Mouse (Mus musculus): ENCODE data around the gene Zfp866.

The Zfp866 gene

DNA sequence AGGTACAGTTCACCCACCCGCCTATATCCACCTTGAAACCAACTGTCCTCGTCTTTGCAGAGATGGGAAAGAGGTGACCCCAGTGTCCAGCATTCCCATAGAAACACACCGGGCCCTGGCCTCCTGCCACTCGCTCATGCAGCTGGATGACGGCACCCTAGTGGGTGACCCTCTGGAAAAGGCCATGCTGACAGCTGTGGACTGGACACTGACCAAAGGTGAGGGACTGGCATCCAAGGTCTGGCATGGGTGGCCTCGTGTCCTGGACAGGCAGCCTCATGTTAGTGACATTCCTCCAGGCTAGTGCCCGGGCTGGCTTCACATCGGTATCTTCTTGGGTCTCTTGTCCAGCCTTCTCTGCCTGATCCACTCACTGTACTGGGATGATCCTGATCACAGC is 8.3 kb upstream of the Zfp866 start:
- no peak for DNase-seq (ENCODE audit: inconsistent age in 2 of 2, low spot score in 1 of 2)

DNA sequence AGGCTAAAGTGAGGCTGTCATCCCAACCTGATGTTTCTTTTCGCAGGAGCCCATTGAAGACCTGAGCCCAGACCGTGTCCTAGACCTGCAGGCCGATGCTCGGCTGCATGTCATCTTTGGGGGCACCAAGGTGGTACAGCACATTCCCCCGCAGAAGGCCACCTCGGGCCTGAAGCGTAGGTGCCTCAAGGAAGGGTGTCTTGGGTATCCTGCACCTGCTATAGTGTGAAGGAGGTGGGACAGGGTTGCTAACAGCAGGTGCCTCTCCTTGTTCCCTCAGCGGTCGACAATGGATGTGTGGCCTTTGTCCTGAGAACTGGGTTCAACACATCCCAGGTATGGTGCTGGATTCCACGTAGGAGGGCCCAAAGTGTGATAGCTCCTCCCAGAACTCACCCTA is 6.7 kb upstream of the Zfp866 start:
- DNase-seq (ENCODE audit: inconsistent age in 2 of 2, low spot score in 1 of 2) = no peak

DNA sequence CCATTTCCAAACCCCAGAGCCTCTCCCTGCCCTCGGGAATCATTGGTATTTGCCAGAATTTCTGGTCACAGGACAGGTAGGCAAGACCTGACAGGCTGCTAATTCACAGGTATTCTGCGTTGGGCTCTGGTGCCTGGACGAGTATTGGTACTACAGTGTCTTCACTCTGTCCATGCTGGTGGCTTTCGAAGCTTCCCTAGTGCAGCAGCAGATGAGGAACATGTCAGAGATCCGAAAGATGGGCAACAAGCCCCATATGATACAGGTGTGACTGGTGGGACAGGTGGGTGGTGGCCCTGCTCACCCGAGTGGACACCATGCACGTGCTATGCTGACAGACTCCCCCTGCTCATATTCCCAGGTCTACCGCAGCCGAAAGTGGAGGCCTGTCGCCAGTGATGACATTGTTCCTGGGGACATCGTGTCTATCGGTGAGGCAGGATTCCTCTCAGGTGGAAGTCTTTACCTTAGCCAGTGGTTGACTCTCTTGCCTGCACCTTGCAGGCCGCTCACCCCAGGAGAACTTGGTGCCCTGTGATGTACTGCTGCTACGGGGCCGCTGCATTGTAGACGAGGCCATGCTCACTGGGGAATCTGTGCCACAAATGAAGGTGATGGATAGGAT is 5.9 kb upstream of the Zfp866 start:
- DNase-seq (ENCODE audit: inconsistent age in 2 of 2, low spot score in 1 of 2) = no peak

DNA sequence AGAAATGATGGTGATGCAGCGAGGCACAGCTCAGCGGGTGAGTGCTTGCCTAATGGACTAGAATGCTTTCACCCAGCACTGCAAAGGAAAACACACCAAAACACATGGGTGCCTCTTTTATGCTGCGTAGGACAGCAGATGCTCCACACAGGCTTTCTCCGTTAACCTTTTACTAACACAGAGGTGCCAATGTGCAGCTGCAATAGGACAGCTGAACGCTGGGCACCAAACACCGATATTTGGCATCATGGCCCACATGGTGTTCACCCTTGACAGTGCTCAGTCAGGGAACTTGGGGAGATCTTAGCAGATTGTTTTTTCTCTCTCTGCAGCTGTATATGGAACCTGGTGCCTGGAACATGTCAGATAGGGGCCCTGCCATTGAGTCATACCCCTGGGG is 3.9 kb upstream of the Zfp866 start:
- DNase-seq (ENCODE audit: inconsistent age in 2 of 2, low spot score in 1 of 2) = no peak

DNA sequence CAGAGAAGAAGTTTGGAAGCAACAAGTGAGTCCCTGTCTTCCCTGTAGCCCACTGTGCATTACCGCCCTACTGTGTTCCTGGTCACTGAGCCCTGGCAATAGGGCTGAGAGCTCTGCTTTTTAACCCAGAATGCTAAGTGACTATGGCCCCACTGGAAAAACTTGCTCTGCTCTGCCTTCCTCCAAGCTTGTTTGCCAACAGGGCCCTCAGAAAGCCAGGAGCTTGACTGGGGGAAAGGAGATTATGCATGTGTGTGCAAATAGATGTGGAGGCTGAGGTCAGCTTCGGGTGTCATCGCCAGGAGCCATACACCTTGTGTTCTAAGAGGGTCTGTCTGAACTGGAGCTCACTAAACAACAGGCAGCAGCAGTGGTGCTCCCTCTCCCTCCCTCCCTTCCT is 3.1 kb upstream of the Zfp866 start:
- no peak for DNase-seq (ENCODE audit: inconsistent age in 2 of 2, low spot score in 1 of 2)

DNA sequence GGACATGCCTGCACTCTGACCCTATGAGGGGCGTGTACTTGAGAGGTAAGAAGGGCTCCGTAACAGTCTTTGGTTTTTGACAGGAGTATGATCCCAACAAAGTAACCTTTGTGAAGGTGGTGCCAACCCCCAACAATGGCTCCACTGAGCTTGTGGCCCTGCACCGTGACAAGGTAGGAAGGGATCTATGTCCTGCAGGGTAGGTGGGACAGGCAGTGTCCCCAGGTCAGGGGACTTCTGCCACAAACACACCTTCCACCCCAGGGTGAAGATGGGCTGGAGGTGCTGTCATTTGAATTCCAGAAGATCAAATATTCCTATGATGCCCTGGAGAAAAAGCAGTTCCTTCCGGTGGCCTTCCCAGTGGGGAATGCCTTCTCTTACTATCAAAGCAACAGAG is 2.7 kb upstream of the Zfp866 start:
- DNase-seq (ENCODE audit: inconsistent age in 2 of 2, low spot score in 1 of 2) = no peak

DNA sequence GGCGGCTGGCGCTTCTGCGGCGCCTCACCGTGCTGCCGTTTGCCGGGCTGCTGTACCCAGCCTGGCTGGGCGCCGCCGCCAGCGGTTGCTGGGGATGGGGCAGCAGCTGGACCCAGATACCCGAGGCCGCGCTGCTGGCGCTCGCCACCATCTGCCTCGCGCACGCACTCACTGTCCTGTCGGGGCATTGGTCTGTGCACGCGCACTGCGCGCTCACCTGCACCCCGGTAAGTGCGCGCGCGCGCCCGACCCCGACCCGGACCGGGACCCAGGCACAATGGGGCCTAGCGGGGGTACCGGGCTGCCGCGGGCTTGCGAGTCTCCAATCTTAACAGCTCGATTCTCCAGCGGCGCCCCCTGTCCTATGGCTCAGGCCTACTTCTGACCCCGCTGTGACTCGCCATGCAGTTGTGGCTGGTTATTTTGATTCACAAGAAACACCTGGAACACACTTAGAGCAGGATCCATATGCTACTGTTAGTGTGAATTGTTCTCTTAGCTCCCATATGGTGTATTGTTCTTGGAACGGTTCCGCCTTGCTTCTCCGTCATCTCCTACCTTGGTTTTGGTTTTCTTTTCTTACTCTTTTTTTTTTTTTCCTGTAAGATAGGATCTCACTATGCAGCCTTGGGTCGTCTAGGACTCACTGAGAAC is 564 bp upstream of the Zfp866 start:
- DNase-seq (ENCODE audit: inconsistent age in 2 of 2, low spot score in 1 of 2) = no peak

DNA sequence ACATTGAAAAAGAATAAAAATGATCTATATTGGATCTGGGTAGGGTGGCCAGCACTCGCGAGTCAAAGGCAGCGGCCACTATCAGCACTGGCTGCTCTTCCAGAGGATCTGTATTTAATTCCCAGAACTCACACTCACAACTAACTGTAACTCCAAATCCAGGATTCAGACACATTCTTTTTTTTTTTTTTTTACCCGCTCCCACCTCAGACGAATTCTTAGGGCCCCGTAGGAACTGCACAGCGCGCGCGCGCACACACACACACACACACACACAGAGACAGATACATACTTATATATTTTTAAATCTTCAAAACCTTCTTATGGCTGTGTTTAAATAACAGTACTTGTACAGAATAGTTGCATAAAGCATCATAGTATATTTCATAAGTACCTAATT is 614 bp downstream of the Zfp866 start:
- no peak for DNase-seq (ENCODE audit: inconsistent age in 2 of 2, low spot score in 1 of 2)

DNA sequence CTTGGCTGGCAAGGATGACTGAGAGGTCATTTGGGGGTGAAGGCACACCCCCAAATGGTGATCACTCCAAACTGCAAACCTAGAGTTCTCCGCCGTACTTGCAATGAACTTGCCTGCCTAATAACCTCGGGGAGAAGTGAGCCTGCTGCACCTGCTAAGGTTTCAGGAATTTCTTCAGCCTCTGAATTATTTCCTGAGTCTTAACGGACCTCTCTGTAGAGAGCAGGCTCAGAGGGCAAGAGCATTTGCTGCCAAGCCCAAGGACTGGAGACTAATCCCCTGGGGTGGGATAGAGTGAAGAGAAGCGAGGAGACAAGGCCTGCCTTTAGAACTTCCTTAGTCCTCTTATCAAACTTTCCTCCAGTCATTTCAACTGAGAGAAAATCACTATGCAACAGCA is 1.2 kb downstream of the Zfp866 start:
- DNase-seq (ENCODE audit: inconsistent age in 2 of 2, low spot score in 1 of 2) = no peak

DNA sequence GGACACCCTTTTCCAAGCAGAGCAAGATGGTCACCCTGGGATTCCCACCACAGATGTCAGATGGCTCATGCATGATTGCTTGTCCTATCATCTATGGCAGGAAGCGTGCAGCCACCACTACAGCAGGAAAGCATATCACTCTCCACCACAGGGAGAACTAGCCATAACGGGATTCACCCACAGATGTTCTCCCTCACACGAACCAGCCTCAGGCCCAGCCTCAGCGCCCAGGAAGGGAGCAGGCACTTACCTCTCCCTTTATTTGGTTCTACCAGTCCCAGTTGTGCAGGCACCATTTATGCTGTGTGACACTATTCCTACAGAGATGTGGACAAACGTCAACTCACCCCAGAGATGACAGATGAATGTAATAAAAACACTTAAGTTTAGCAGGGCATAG is 1.9 kb downstream of the Zfp866 start:
- DNase-seq (ENCODE audit: inconsistent age in 2 of 2, low spot score in 1 of 2) = no peak

DNA sequence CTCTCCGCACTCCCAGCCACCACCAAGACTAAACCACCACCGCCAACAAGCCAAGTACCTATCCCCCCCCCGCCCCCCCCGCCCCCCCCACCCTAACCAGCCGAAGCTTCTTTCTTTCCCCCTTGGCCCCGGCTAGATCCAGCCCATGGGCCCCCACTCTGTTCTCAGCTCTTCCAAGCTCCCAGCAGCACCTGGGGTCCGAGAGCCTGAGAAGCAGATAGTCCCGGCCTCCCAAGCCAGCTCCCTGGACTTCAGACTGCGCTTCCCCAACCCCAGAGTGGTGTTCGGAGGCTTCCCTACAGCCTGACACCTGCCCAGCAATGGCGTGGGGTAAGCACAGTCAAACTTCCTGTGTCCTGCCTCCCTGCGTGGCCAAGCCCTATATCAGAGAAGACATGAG is 13.9 kb downstream of the Zfp866 start:
- no peak for DNase-seq (ENCODE audit: inconsistent age in 2 of 2, low spot score in 1 of 2)

DNA sequence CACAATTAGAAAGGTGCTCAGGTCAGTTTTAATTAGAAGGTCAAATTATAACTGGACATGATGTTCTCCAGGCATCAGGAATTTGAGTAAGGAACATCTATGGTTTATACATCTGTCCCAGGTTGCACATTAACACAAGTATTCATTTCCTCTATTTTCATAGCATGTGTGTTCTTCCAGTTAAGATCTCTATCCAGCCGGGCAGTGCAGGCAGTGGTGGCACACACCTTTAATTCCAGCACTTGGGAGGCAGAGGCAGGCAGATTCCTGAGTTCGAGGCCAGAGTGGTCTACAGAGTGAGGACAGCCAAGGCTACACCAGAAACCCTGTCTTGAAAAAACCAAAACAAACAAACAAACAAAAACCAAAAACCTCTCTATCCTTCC is 15.8 kb downstream of the Zfp866 start:
- DNase-seq (ENCODE audit: inconsistent age in 2 of 2, low spot score in 1 of 2) = no peak

DNA sequence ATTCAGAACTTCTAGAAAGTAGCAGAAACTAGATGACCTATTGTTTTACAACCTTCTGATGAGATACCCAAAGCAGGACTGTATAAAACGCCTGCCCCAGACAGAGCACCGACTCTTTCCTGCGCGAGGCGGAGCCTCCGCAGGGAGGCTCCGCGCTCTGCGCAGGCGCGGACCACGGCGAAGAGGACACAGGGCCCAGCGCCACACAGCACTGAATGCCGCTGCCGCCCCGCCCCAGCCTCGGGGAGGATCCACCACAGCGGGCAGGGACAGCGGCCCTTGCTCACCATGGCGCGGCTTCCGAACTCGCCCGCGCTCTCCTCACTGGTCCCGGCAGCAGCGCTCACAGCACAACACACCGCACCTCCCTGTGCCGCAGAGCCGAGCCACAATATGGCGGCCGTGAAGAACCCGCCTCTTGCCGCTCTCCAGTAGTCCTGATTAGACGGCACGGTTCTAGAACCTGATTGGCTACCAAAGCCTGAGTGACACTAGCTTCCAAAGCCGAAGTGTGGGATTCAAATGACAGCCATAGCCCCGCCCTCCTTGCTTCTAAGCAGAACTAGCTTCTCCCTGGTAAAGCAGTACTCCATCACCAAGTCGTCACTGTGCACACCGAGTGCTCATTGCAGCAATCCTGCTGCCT is 16.4 kb downstream of the Zfp866 start, which contains the start of gene Gm20422:
TSS of gene Gm20422 (minus strand) at position 384 of the 646 bp plus-strand sequence.
- DNase-seq (ENCODE audit: inconsistent age in 2 of 2, low spot score in 1 of 2) = peak; percentile 92 to 96

DNA sequence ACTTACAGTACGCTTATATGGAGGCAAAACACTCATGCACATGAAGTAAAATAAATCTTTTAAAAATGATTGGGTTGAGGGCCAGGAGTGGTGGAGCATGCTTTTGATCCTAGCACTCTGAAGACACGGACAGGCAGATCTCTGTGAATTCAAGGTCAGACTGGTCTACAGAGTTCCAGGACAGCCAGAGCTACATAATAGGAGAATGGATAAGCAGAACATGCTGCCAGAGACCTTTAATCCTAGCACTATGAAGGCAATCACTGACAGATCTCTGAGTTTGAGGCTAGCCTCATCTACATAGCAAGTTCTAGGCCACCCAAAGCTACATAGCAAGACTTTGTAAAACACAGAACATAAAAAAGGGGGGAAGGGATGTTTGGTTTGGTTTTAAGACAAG is 18.9 kb downstream of the Zfp866 start:
- DNase-seq (ENCODE audit: inconsistent age in 2 of 2, low spot score in 1 of 2) = no peak

DNA sequence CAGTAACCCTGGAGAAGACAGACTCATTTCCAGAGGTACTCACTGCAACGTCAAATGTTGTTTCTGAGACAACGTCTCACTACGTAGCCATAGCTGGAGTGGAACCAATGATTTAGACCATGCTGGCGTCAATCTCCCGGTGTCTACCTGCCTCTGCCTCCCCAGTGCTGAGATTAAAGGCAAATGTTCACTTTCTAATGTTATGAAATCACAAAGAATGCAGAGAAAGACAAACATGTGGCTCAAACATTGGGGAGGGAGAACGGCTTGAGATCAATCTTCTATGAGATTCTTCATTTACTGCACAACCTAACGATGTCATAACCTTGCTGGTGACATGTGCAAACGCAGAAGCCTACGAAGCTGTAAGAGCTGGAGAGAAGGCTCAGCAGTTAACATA is 19.8 kb downstream of the Zfp866 start:
- DNase-seq (ENCODE audit: inconsistent age in 2 of 2, low spot score in 1 of 2) = no peak

DNA sequence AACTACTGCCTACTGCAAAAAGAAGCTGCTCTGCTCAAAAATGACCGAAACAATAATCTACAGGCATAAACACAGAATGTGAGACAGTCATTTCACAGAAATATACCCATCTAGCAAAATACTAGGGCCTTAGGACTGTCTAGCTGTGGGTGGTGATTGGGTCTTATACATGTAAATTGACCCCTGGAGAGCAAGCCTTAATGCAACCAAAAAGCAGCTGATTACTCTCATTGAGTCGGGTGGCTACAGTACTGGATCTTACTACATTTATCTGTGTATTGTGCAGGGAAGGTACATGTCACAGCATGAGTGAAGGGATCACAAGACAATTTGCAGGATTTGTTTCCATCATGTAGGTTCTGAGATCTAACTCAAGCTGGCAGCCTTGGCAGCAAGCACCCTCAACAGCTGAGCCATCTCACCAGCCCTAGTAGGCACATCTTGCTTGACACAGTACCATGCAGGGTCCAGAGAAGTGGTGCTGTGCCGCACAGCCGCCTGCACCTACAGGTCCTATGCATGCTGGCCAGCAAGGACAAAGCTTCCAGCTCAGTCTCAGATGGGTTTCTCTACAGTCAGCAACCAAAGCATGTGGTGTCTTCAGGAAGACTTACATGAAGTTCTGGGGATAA is 29.0 kb downstream of the Zfp866 start:
- no peak for DNase-seq (ENCODE audit: inconsistent age in 2 of 2, low spot score in 1 of 2)

DNA sequence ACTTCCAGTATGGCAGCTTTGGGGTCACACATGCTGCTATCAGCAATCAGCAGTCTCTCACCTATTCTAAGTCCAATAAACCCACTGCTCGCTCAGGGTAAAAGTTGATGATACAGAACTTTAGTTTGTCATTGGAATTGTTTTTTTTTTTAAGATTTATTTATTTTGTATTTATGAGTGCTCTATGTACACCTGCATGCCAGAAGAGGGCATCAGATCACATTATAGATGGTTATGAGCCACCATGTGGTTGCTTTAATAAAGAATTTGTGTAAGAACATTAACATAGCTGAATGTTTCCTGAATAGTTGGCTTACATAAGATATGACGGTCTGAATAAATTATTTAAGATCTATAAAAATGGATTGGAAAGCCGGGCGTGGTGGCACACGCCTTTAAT is 32.7 kb downstream of the Zfp866 start:
- DNase-seq (ENCODE audit: inconsistent age in 2 of 2, low spot score in 1 of 2) = no peak

DNA sequence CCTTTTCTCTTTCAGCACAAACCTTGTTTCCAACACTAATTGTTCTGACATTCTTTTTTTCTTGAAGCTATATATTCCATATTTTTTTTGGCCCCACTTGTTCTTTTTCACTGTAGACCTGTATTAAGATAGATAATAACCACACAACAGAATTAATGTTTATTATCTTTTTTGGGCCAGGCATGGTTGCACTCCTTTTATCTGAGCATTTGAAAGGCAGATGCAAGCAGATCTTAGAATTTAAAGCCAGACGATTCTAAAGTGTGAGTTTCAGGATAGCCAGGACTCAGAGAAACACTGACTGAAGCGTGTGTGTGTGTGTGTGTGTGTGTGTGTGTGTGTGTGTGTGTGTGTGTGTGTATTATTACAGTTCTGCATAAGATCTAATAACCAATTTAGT is 38.5 kb downstream of the Zfp866 start:
- no peak for DNase-seq (ENCODE audit: inconsistent age in 2 of 2, low spot score in 1 of 2)

DNA sequence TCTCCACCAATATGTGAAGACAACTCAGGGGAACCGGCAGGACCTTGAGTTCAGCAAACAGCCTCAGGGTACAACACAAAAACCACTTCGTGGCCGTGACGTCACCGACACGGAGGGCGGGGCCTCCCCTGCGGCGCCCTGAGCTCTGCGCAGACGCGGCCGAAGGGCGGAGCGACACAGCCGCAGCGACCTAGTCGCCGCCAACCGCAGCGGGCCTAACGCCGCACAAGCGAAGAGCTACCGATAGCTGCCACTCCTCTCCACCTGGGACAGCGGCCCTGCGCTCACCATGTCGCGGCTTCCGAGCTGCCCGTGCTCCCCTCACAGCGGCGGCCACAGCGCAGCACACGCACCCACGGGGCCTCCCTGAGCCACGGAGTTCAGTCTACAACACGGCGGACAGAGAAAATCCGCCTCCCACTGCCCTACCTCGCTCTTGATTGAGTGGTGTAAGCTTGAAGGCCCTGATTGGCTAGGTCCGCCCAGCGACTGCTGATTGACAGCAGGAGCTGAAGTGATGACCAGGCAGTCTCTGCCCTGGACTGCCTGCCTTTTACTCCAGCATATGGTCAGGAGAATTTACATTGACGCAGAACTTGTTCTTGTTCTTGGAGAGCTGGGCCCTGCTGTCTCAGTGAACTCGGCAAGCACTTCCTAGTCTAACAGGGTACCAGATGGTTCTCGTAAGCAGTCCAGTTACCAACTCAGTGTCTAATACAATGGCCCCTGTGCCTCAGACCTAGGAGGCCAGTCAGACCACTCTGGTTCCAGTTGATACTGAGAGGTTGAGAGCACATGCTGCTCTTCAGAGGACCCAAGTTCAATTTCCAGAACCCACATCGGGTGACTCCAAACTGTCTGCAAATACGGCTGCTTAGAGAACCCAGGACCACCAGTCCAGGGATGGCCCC is 41.2 kb downstream of the Zfp866 start, which contains the start of gene Zfp963:
TSS of gene Zfp963 (minus strand) at position 427 of the 911 bp plus-strand sequence.
- DNase-seq (ENCODE audit: inconsistent age in 2 of 2, low spot score in 1 of 2) = peak; percentile 96 to 98

DNA sequence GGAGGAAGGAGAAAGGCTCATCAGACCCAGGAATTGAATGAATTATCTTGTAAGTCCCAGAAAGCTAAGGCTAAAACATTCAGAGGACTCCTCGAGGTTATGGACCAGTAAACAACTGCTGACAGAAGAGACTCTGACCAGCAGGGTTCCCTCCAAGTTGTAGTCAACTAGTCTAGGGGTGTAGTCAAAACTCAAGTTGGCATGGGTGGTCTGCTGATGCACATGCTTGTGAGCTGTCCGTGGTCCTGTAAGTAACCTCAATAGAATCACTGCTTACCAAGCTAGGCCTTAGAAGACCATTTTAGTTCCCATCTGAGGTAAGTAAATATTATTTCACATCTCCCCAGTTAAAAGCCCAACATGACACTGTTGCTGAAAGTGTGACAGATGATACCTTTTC is 49.7 kb downstream of the Zfp866 start:
- no peak for DNase-seq (ENCODE audit: inconsistent age in 2 of 2, low spot score in 1 of 2)

DNA sequence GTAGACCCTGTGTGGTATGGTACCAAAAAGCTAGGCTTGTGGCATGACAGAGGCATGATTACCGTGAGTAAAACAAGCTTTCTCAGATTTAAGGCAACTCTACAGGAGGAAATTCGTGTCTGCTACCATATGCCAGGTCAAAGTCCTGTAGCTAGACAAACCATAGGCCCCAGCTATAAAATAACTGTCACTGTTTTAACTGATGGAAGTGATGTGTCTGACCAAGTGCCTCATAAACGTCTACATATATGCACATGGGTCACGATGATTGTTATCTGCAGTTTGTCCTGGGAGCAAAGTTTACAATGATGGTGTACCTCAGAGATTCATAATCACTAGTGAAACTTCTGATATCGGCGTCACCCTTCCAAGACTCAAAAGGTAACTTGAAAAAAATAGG is 50.2 kb downstream of the Zfp866 start:
- DNase-seq (ENCODE audit: inconsistent age in 2 of 2, low spot score in 1 of 2) = no peak
